26 mouse cellular contexts compared by ENCODE assay signal in genomic region chr10:40937569-40937968, GRCm38 (mm10). TPM values are rescaled to one million over a fixed set of nuclear protein-coding genes. Genes with fewer than 3 reads are reported as not detected.
DNase-seq lines count a peak whose midpoint lies in the region; ATAC-seq and TF ChIP-seq lines count a peak whose summit lies in the region.
"Had no signal": no experiment of that assay in that cellular context is flagged by ENCODE, and none has a peak within 500 bp of the region (broad histone marks: within the 10 kb centered on the region; RNA-seq: fewer than 3 reads in every experiment).

No protein-coding gene starts in this region.

- no peak for TF ChIP-seq CTCF in forebrain, postnatal 0 days (IDR thresholded peaks at IDR 0.05; ENCODE audit: low read depth)

- H3K9me3 ChIP-seq in forebrain, postnatal 0 days (ENCODE audit: low read length): no peaks in the 10 kb centered on the region
- H3K9me3 ChIP-seq in embryonic facial prominence, embryonic 10.5 days: no peaks in the 10 kb centered on the region
- H3K9me3 ChIP-seq: embryonic facial prominence, embryonic 12.5 days; embryonic facial prominence, embryonic 15.5 days; heart, embryonic 10.5 days; heart, embryonic 13.5 days had no signal

- no peak overlapping the region for H3K9ac ChIP-seq in forebrain, postnatal 0 days
- H3K9ac ChIP-seq: embryonic facial prominence, embryonic 12.5 days; embryonic facial prominence, embryonic 15.5 days; heart, embryonic 13.5 days; hindbrain, embryonic 14.5 days had no signal

- no peaks in the 10 kb centered on the region for H3K27me3 ChIP-seq in forebrain, postnatal 0 days (ENCODE audit: insufficient read depth, low read length)
- H3K27me3 ChIP-seq in embryonic facial prominence, embryonic 10.5 days (replicated peaks; ENCODE audit: low read depth, poor library complexity, severe bottlenecking): no peaks in the 10 kb centered on the region
- H3K27me3 ChIP-seq: embryonic facial prominence, embryonic 12.5 days; embryonic facial prominence, embryonic 15.5 days; heart, embryonic 13.5 days had no signal

- no peak overlapping the region for H3K4me2 ChIP-seq in forebrain, postnatal 0 days (ENCODE audit: low read depth)
- H3K4me2 ChIP-seq: embryonic facial prominence, embryonic 12.5 days; embryonic facial prominence, embryonic 15.5 days; heart, embryonic 13.5 days; hindbrain, embryonic 14.5 days had no signal

- WGBS in forebrain, postnatal 0 days: 94% methylated on average over 20 of the region's 20 CpGs
- 95% methylated on average over 20 of the region's 20 CpGs for WGBS in embryonic facial prominence, embryonic 10.5 days

- DNase-seq in ES-CJ7 (ENCODE audit: low read depth, low spot score) (peak; percentile 50), ZHBTc4 (ENCODE audit: low read depth, low spot score) (peak; percentile 42)
- DNase-seq in Muller cell, postnatal 12 days (ENCODE audit: inconsistent ontology term): peak; percentile 6
- peak; percentile 79 for DNase-seq in retina, postnatal 1 day
- no peak for DNase-seq in forebrain, postnatal 0 days
- DNase-seq in right cerebral cortex, postnatal 10 days (ENCODE audit: low spot score in 2 of 2): no peak
- no peak for DNase-seq in ovary, adult 18-20 months (ENCODE audit: low spot score)
- DNase-seq in embryonic facial prominence, embryonic 10.5 days (ENCODE audit: low spot score): no peak
- DNase-seq: adrenal gland, postnatal 10 days; adrenal gland, postnatal 36 days; cerebellum, adult 9-10 months; cerebellum, postnatal 14 days; gastrocnemius, postnatal 10 days; heart, adult 18-20 months; heart, postnatal 14 days; heart, postnatal 4 days had no signal

- peaks cover 44% of the 10 kb centered on the region for H3K36me3 ChIP-seq in forebrain, postnatal 0 days (ENCODE audit: insufficient read depth)
- H3K36me3 ChIP-seq in embryonic facial prominence, embryonic 10.5 days (replicated peaks): peaks cover 78% of the 10 kb centered on the region

- ATAC-seq in forebrain, postnatal 0 days: no peak
- ATAC-seq: CD4-positive, CD25-positive, alpha-beta regulatory T cell, adult 4 months; forebrain, embryonic 14.5 days; hindbrain, postnatal 0 days; inflammation-experienced regulatory T-cells, adult 6 months; intestine, embryonic 16.5 days had no signal

- no peak overlapping the region for H3K4me3 ChIP-seq in forebrain, postnatal 0 days (ENCODE audit: low read depth, low read length)
- no peak overlapping the region for H3K4me3 ChIP-seq in embryonic facial prominence, embryonic 10.5 days
- H3K4me3 ChIP-seq: embryonic facial prominence, embryonic 12.5 days; embryonic facial prominence, embryonic 15.5 days; heart, embryonic 10.5 days; heart, embryonic 13.5 days had no signal

- no peaks in the 10 kb centered on the region for H3K4me1 ChIP-seq in forebrain, postnatal 0 days (ENCODE audit: insufficient read depth)
- H3K4me1 ChIP-seq in embryonic facial prominence, embryonic 10.5 days: no peaks in the 10 kb centered on the region
- H3K4me1 ChIP-seq: embryonic facial prominence, embryonic 12.5 days; embryonic facial prominence, embryonic 15.5 days; heart, embryonic 13.5 days had no signal

- no peak overlapping the region for H3K27ac ChIP-seq in forebrain, postnatal 0 days (ENCODE audit: low read depth, low read length)
- H3K27ac ChIP-seq in embryonic facial prominence, embryonic 10.5 days (replicated peaks): no peak overlapping the region
- H3K27ac ChIP-seq: embryonic facial prominence, embryonic 12.5 days; embryonic facial prominence, embryonic 15.5 days; heart, embryonic 10.5 days; heart, embryonic 13.5 days; hindbrain, embryonic 14.5 days; hindbrain, postnatal 0 days had no signal

RNA-seq across cellular contexts. Expression of gene Wasf1, which starts 54.3 kb away (rescaled TPM):
- 24.4 and 31.0 TPM in 2 replicates for total RNA-seq in forebrain, postnatal 0 days (2014; rRNA removed)
- polyA plus RNA-seq in forebrain, postnatal 0 days (2015; fragmentation: Nextera tagmentation; extraction: Ambion mirVana): 182 and 197 TPM in 2 replicates
- polyA plus RNA-seq in embryonic facial prominence, embryonic 10.5 days (2016; fragmentation: Nextera tagmentation; extraction: Ambion mirVana): 45.9 and 50.1 TPM in 2 replicates

RNA-seq across cellular contexts. Expression of gene Cdc40, which starts 54.5 kb away (rescaled TPM):
- 20.6 and 26.5 TPM in 2 replicates for total RNA-seq in forebrain, postnatal 0 days (2014; rRNA removed)
- polyA plus RNA-seq in forebrain, postnatal 0 days (2015; fragmentation: Nextera tagmentation; extraction: Ambion mirVana): 11.0 and 15.5 TPM in 2 replicates
- 40.0 and 40.6 TPM in 2 replicates for polyA plus RNA-seq in embryonic facial prominence, embryonic 10.5 days (2016; fragmentation: Nextera tagmentation; extraction: Ambion mirVana)

Comparison
In these comparisons a context has a peak if more than half of its experiments do, and no peak if none do; other contexts are left out.
1. DNase-seq: peak in ES-CJ7 (single experiment), Muller cell, postnatal 12 days (single experiment), ZHBTc4 (single experiment) and retina, postnatal 1 day (single experiment); none in forebrain, postnatal 0 days (single experiment), right cerebral cortex, postnatal 10 days (0 of 2), ovary, adult 18-20 months (single experiment) and embryonic facial prominence, embryonic 10.5 days (single experiment).